Mouse (Mus musculus) effector memory CD4-positive, alpha-beta T cell, adult 5 months (primary cell): ENCODE results near the gene Tmem89. TPM values are rescaled to one million over a fixed set of nuclear protein-coding genes. Genes with fewer than 3 reads are reported as not detected.

Source experiments
- polyA plus RNA-seq: library from polyadenylated mRNA; unstranded; fragments of 100-300 nt; shearing (Covaris generic); gene quantifications from one replicate; pipeline ENCODE4 v1.2.1, GENCODE M21; 2017

Tmem89 gene
- not detected for polyA plus RNA-seq

DNA sequence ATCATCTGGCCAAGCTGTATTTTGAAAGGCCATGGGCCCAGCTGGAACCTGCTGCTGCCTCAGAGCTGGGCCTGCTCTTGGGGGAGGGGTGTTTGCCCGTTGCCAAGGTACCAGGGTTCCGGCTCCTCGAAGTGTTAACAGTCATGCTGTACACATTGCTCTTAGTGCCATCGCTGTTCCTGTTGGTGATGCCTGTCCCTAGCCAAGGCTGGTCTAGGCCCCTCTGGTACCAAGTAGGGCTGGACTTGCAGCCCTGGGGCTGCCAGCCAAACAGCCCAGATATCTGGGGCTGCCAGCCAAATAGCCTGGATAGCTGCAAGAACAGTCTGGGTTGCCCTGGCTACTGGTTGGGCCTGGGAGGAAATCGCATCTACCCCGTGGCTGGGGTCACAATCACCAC lies at the start of gene Tmem89:
Gene Tmem89, plus strand, starts transcription at position 129 of the 400 bp plus-strand sequence.

DNA sequence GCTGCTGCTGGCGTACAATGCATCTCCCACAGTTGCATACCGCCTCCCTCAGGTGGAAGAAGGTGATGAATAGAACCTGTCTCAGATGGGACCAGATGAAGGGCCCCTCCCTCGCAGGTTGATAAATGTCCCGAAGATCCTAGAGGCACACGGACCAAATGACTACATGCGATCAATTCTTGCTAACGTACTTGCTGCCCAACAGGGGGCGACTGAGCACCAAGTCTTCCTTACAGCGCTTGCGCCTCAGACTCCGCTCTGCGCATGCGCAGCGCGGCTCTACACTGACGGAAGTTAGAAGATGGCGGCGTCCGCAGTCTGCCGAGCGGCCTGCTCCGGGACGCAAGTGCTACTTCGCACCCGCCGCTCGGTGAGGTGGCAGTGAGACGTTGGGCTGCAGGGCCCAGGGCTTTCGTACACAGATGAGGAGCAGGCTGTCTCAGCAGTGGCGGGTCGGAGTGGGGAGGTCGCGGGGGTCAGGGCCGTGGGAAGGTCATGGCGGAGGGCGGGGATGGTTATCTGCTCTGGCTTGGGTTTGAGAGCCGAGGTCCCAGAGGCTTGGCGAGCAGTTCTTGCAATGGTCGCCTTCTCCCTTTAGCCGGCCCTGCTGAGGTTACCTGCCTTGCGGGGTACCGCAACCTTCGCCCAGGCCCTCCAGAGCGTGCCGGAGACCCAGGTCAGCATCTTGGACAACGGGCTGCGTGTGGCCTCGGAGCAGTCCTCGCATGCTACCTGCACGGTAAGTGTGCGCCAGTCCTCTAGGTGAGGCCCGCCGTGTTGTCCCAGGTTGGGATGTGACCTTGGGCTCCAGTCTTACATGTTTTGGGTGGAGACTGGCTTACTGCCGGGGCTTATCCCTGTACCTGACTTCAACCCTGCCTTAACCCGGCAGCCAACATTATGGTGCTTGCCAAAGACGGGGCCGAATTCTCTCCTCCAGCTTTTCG lies 22.3 kb downstream of the Tmem89 start, which contains the start of gene Uqcrc1:
Gene Uqcrc1, plus strand, starts transcription at position 216 of the 947 bp plus-strand sequence.

DNA sequence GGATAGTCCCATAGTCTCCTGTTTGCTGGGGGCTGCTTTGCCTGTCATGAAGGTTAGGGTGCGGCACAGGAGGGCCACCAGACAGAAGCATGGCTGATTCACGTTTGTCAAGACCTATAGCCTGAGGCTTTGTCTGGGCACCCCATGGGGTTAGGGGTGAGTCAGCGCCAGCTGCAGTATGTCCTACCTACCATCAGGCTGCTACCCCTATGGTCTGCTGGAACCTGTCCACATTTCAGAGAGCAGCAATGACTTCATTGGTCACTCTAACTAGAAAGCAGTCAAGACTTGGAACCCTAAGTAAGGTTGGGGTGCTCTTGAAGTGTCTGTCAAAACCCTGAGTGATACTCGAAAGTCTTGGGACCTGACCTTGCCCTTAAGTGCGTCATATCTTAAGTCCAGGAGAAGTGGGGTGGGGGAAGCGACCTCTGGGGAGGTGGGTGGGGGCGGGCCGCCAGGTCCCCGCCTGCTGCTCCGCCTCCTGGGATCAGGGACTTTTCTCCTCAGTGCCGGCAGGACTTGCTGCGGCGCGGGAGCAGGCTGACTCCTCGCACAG lies 38.7 kb downstream of the Tmem89 start, which contains the start of gene Col7a1:
Gene Col7a1, plus strand, starts transcription at position 506 of the 556 bp plus-strand sequence.

Other genes starting within 250 kb of the Tmem89 start
- gene Prkar2a, start 225.3 kb upstream of the Tmem89 start, polyA plus RNA-seq, result 29.3 TPM
- 29.7 TPM for gene Ip6k2, start 130.8 kb upstream of the Tmem89 start, polyA plus RNA-seq
- gene Nckipsd, start 106.3 kb upstream of the Tmem89 start, polyA plus RNA-seq, result 7.1 TPM
- 0.04 TPM for gene Celsr3, start 88.3 kb upstream of the Tmem89 start, polyA plus RNA-seq
- 6.2 TPM for gene Slc26a6, start 61.3 kb upstream of the Tmem89 start, polyA plus RNA-seq
- 210 TPM for gene Uqcrc1, start 22.0 kb downstream of the Tmem89 start, polyA plus RNA-seq
- gene Col7a1, start 39.0 kb downstream of the Tmem89 start, polyA plus RNA-seq, result not detected
- gene Ucn2, start 71.4 kb downstream of the Tmem89 start, polyA plus RNA-seq, result not detected
- 6.3 TPM for gene Pfkfb4, start 77.2 kb downstream of the Tmem89 start, polyA plus RNA-seq
- gene Shisa5, start 123.9 kb downstream of the Tmem89 start, polyA plus RNA-seq, result 2,686 TPM
- gene Trex1, start 145.1 kb downstream of the Tmem89 start, polyA plus RNA-seq, result 73.3 TPM
- gene Atrip, start 159.5 kb downstream of the Tmem89 start, polyA plus RNA-seq, result 16.1 TPM
- gene Ccdc51, start 167.9 kb downstream of the Tmem89 start, polyA plus RNA-seq, result 6.9 TPM
- gene Tma7, start 168.0 kb downstream of the Tmem89 start, polyA plus RNA-seq, result 417 TPM
- gene Plxnb1, start 180.8 kb downstream of the Tmem89 start, polyA plus RNA-seq, result 1.7 TPM
- 0.49 TPM for gene Fbxw21, start 247.4 kb downstream of the Tmem89 start, polyA plus RNA-seq